Mouse (Mus musculus) embryonic facial prominence, embryonic 10.5 days (tissue): ENCODE measurements at regions not wholly inside any gene's neighbourhood (a gene's known extent, or its start where the extent isn't known, plus 50 kb on each side); places are given as distances from the start of the nearest gene placed in this dataset. TPM values are rescaled to one million over a fixed set of nuclear protein-coding genes. Genes with fewer than 3 reads are reported as not detected.

Experiments
- DNase-seq: peaks from one replicate; pipeline ENCODE4 v3.0.0-alpha.2; 2017; ENCODE audit warnings: low spot score
- H3K27ac ChIP-seq: fragments of 300-500 bp; sonication (generic); replicated peaks from 2 replicates; pipeline ENCODE4 v1.5.1; 2016; ENCODE audit warnings: mild to moderate bottlenecking
- H3K27me3 ChIP-seq: fragments of 300-500 bp; sonication (generic); replicated peaks from 2 replicates; pipeline ENCODE4 v1.6.1; 2016; ENCODE audit warnings: low read depth, mild to moderate bottlenecking; ENCODE audit not compliant: poor library complexity, severe bottlenecking
- H3K36me3 ChIP-seq: fragments of 300-500 bp; sonication (generic); replicated peaks from 2 replicates; pipeline ENCODE4 v1.6.1; 2016; ENCODE audit warnings: mild to moderate bottlenecking, moderate library complexity
- H3K4me1 ChIP-seq: fragments of 300-500 bp; sonication (generic); 2 replicates; pipeline ENCODE4 v1.6.1; 2016
- H3K4me3 ChIP-seq: fragments of 300-500 bp; sonication (generic); 2 replicates; pipeline ENCODE4 v1.5.1; 2016; ENCODE audit warnings: mild to moderate bottlenecking, moderate library complexity
- H3K9me3 ChIP-seq: fragments of 300-500 bp; sonication (generic); 2 replicates; pipeline ENCODE4 v1.6.1; 2016; ENCODE audit warnings: mild to moderate bottlenecking
- WGBS: fragments of 180-500 bp; shearing (Covaris S2); methylation state at CpG from one replicate; pipeline ENCODE4 v1.1.7; 2016; 5-methylcytosine and 5-hydroxymethylcytosine counted together
- microRNA counts: library from miRNA; unstranded; fragments of <30 nt; microRNA quantifications from one replicate; lab custom pipeline; 2017
- microRNA-seq: library from miRNA; unstranded; fragments of <30 nt; microRNA quantifications from one replicate; pipeline ENCODE4, GENCODE M21; 2017

- Histone ChIP-seq H3K27me3 (peaks cover 36% of the 10 kb centered on the region), H3K36me3 (no peaks in the 10 kb centered on the region), H3K9me3 (no peaks in the 10 kb centered on the region), H3K4me1 (peaks cover 22% of the 10 kb centered on the region), H3K27ac (peak overlapping the region; percentile 32), H3K4me3 (no peak overlapping the region)
- peak; percentile 33 for DNase-seq
- 26% methylated on average over 9 of the region's 9 CpGs for WGBS
These were observed 71.5 kb upstream of the Dio3 start for GRCm38 (mm10) chr12:110207246-110207852.

- peaks cover 13% of the 10 kb centered on the region; the same call in 1 of the 2 replicates for H3K27me3 ChIP-seq
- H3K4me1 ChIP-seq = peaks cover 25% of the 10 kb centered on the region
- H3K27ac ChIP-seq = no peak overlapping the region
- no peaks in the 10 kb centered on the region for H3K9me3 ChIP-seq
- WGBS = 78% methylated on average over 4 of the region's 4 CpGs
- H3K4me3 ChIP-seq = no peak overlapping the region
- no peaks in the 10 kb centered on the region for H3K36me3 ChIP-seq
- no peak for DNase-seq
These were observed 66.2 kb upstream of the Dio3 start for GRCm38 (mm10) chr12:110212716-110213115.

- H3K4me3 ChIP-seq = no peak overlapping the region
- no peak overlapping the region for H3K27ac ChIP-seq
- no peaks in the 10 kb centered on the region for H3K36me3 ChIP-seq
- H3K27me3 ChIP-seq = 0 out of 2 replicates have a peak, but pooled peaks cover 5% of the 10 kb centered on the region
- H3K9me3 ChIP-seq = no peaks in the 10 kb centered on the region
- WGBS = 41% methylated on average over 8 of the region's 8 CpGs
- H3K4me1 ChIP-seq = peaks cover 25% of the 10 kb centered on the region
- DNase-seq = no peak
These were observed 64.0 kb upstream of the Dio3 start for GRCm38 (mm10) chr12:110214833-110215232.

GRCm38 (mm10) chr12:110215311-110215710 is 63.6 kb upstream of the Dio3 start:
- 0 out of 2 replicates have a peak, but pooled peaks cover 1% of the 10 kb centered on the region for H3K27me3 ChIP-seq
- H3K9me3 ChIP-seq = no peaks in the 10 kb centered on the region
- no peaks in the 10 kb centered on the region for H3K36me3 ChIP-seq
- WGBS = 72% methylated on average over 6 of the region's 6 CpGs
- H3K4me1 ChIP-seq = peaks cover 25% of the 10 kb centered on the region
- H3K27ac ChIP-seq = no peak overlapping the region
- no peak for DNase-seq
- H3K4me3 ChIP-seq = no peak overlapping the region

GRCm38 (mm10) chr12:110219750-110220149 is 59.1 kb upstream of the Dio3 start:
- H3K9me3 ChIP-seq = no peaks in the 10 kb centered on the region
- 83% methylated on average over 8 of the region's 8 CpGs for WGBS
- no peak overlapping the region for H3K4me3 ChIP-seq
- no peak overlapping the region for H3K27ac ChIP-seq
- H3K27me3 ChIP-seq = no peaks in the 10 kb centered on the region
- H3K36me3 ChIP-seq = no peaks in the 10 kb centered on the region
- peaks cover 17% of the 10 kb centered on the region for H3K4me1 ChIP-seq
- no peak for DNase-seq

GRCm38 (mm10) chr12:110220516-110220915 is 58.4 kb upstream of the Dio3 start:
- DNase-seq = no peak
- H3K4me1 ChIP-seq = peaks cover 10% of the 10 kb centered on the region
- no peaks in the 10 kb centered on the region for H3K36me3 ChIP-seq
- no peak overlapping the region for H3K27ac ChIP-seq
- H3K9me3 ChIP-seq = no peaks in the 10 kb centered on the region
- no peaks in the 10 kb centered on the region for H3K27me3 ChIP-seq
- no peak overlapping the region for H3K4me3 ChIP-seq
- 68% methylated on average over 8 of the region's 8 CpGs for WGBS

GRCm38 (mm10) chr12:110221184-110221583 is 57.7 kb upstream of the Dio3 start:
- 47% methylated on average over 4 of the region's 4 CpGs for WGBS
- no peak overlapping the region for H3K27ac ChIP-seq
- H3K4me3 ChIP-seq = no peak overlapping the region
- no peak for DNase-seq
- no peaks in the 10 kb centered on the region for H3K27me3 ChIP-seq
- no peaks in the 10 kb centered on the region for H3K36me3 ChIP-seq
- peaks cover 9% of the 10 kb centered on the region; the same call in 1 of the 2 replicates for H3K4me1 ChIP-seq
- H3K9me3 ChIP-seq = no peaks in the 10 kb centered on the region

GRCm38 (mm10) chr12:110221679-110222078 is 57.2 kb upstream of the Dio3 start:
- no peak overlapping the region for H3K4me3 ChIP-seq
- H3K27ac ChIP-seq = no peak overlapping the region
- H3K27me3 ChIP-seq = no peaks in the 10 kb centered on the region
- no peaks in the 10 kb centered on the region for H3K36me3 ChIP-seq
- WGBS = 45% methylated on average over 3 of the region's 3 CpGs
- no peaks in the 10 kb centered on the region for H3K9me3 ChIP-seq
- peaks cover 9% of the 10 kb centered on the region; the same call in 1 of the 2 replicates for H3K4me1 ChIP-seq
- no peak for DNase-seq

- Histone ChIP-seq H3K4me3 (no peak overlapping the region), H3K36me3 (no peaks in the 10 kb centered on the region), H3K9me3 (no peaks in the 10 kb centered on the region), H3K4me1 (peaks cover 3% of the 10 kb centered on the region; the same call in 1 of the 2 replicates), H3K27me3 (no peaks in the 10 kb centered on the region), H3K27ac (no peak overlapping the region)
- WGBS = 87% methylated on average over 7 of the region's 7 CpGs
- no peak for DNase-seq
These were observed 54.6 kb upstream of the Dio3 start for GRCm38 (mm10) chr12:110224250-110224649.

- H3K36me3 ChIP-seq = no peaks in the 10 kb centered on the region
- H3K4me3 ChIP-seq = no peak overlapping the region
- DNase-seq = no peak
- no peaks in the 10 kb centered on the region for H3K9me3 ChIP-seq
- peaks cover 9% of the 10 kb centered on the region for H3K27me3 ChIP-seq
- WGBS = 85% methylated on average over 12 of the region's 12 CpGs
- no peak overlapping the region for H3K27ac ChIP-seq
- H3K4me1 ChIP-seq = peaks cover 17% of the 10 kb centered on the region
These were observed 50.9 kb upstream of the Dio3 start for GRCm38 (mm10) chr12:110228011-110228411.

MicroRNAs in the stretch of these regions (microRNA counts, 519-probe panel; counts per million panel counts)
- microRNA mmu-miR-1193 (lab: Ali Mortazavi, UCI) (4,580 counts per million, percentile 83 among the panel's probes with 10 or more counts), microRNA mmu-miR-1197 (lab: Ali Mortazavi, UCI) (2,143 counts per million, percentile 62 among the panel's probes with 10 or more counts), microRNA mmu-miR-134 (lab: Ali Mortazavi, UCI) (4,697 counts per million, percentile 84 among the panel's probes with 10 or more counts), microRNA mmu-miR-154 (lab: Ali Mortazavi, UCI) (4,285 counts per million, percentile 80 among the panel's probes with 10 or more counts), microRNA mmu-miR-299 (lab: Ali Mortazavi, UCI) (188 counts per million, percentile 57 among the panel's probes with 10 or more counts), microRNA mmu-miR-300 (lab: Ali Mortazavi, UCI) (5,286 counts per million, percentile 90 among the panel's probes with 10 or more counts), microRNA mmu-miR-3072 (lab: Ali Mortazavi, UCI) (188 counts per million, percentile 57 among the panel's probes with 10 or more counts), microRNA mmu-miR-323-3p (lab: Ali Mortazavi, UCI) (4,509 counts per million, percentile 82 among the panel's probes with 10 or more counts), microRNA mmu-miR-323-5p (lab: Ali Mortazavi, UCI) (188 counts per million, percentile 57 among the panel's probes with 10 or more counts), microRNA mmu-miR-329 (lab: Ali Mortazavi, UCI) (6,087 counts per million, percentile 95 among the panel's probes with 10 or more counts), microRNA mmu-miR-369-3p (lab: Ali Mortazavi, UCI) (6,110 counts per million, percentile 95 among the panel's probes with 10 or more counts), microRNA mmu-miR-369-5p (lab: Ali Mortazavi, UCI) (3,732 counts per million, percentile 74 among the panel's probes with 10 or more counts), microRNA mmu-miR-376a (lab: Ali Mortazavi, UCI) (5,074 counts per million, percentile 87 among the panel's probes with 10 or more counts), microRNA mmu-miR-376b (lab: Ali Mortazavi, UCI) (5,851 counts per million, percentile 93 among the panel's probes with 10 or more counts), microRNA mmu-miR-376c (lab: Ali Mortazavi, UCI) (5,851 counts per million, percentile 93 among the panel's probes with 10 or more counts), microRNA mmu-miR-377 (lab: Ali Mortazavi, UCI) (4,686 counts per million, percentile 84 among the panel's probes with 10 or more counts), microRNA mmu-miR-379 (lab: Ali Mortazavi, UCI) (3,073 counts per million, percentile 69 among the panel's probes with 10 or more counts), microRNA mmu-miR-380-3p (lab: Ali Mortazavi, UCI) (188 counts per million, percentile 57 among the panel's probes with 10 or more counts), microRNA mmu-miR-380-5p (lab: Ali Mortazavi, UCI) (2,425 counts per million, percentile 65 among the panel's probes with 10 or more counts), microRNA mmu-miR-381 (lab: Ali Mortazavi, UCI) (4,886 counts per million, percentile 86 among the panel's probes with 10 or more counts), microRNA mmu-miR-382 (lab: Ali Mortazavi, UCI) (5,969 counts per million, percentile 94 among the panel's probes with 10 or more counts), microRNA mmu-miR-409-3p (lab: Ali Mortazavi, UCI) (2,425 counts per million, percentile 65 among the panel's probes with 10 or more counts), microRNA mmu-miR-409-5p (lab: Ali Mortazavi, UCI) (3,073 counts per million, percentile 69 among the panel's probes with 10 or more counts), microRNA mmu-miR-410 (lab: Ali Mortazavi, UCI) (5,262 counts per million, percentile 89 among the panel's probes with 10 or more counts), microRNA mmu-miR-411 (lab: Ali Mortazavi, UCI) (3,850 counts per million, percentile 76 among the panel's probes with 10 or more counts), microRNA mmu-miR-412 (lab: Ali Mortazavi, UCI) (188 counts per million, percentile 57 among the panel's probes with 10 or more counts), microRNA mmu-miR-453 (lab: Ali Mortazavi, UCI) (188 counts per million, percentile 57 among the panel's probes with 10 or more counts), microRNA mmu-miR-485 (lab: Ali Mortazavi, UCI) (188 counts per million, percentile 57 among the panel's probes with 10 or more counts), microRNA mmu-miR-487b (lab: Ali Mortazavi, UCI) (4,933 counts per million, percentile 86 among the panel's probes with 10 or more counts), microRNA mmu-miR-494 (lab: Ali Mortazavi, UCI) (188 counts per million, percentile 57 among the panel's probes with 10 or more counts), microRNA mmu-miR-495 (lab: Ali Mortazavi, UCI) (5,580 counts per million, percentile 92 among the panel's probes with 10 or more counts), microRNA mmu-miR-496 (lab: Ali Mortazavi, UCI) (188 counts per million, percentile 57 among the panel's probes with 10 or more counts), microRNA mmu-miR-539 (lab: Ali Mortazavi, UCI) (4,391 counts per million, percentile 81 among the panel's probes with 10 or more counts), microRNA mmu-miR-541 (lab: Ali Mortazavi, UCI) (3,767 counts per million, percentile 75 among the panel's probes with 10 or more counts), microRNA mmu-miR-543 (lab: Ali Mortazavi, UCI) (5,886 counts per million, percentile 94 among the panel's probes with 10 or more counts), microRNA mmu-miR-544 (lab: Ali Mortazavi, UCI) (188 counts per million, percentile 57 among the panel's probes with 10 or more counts), microRNA mmu-miR-654-3p (lab: Ali Mortazavi, UCI) (188 counts per million, percentile 57 among the panel's probes with 10 or more counts), microRNA mmu-miR-654-5p (lab: Ali Mortazavi, UCI) (188 counts per million, percentile 57 among the panel's probes with 10 or more counts), microRNA mmu-miR-666-3p (lab: Ali Mortazavi, UCI) (188 counts per million, percentile 57 among the panel's probes with 10 or more counts), microRNA mmu-miR-666-5p (lab: Ali Mortazavi, UCI) (188 counts per million, percentile 57 among the panel's probes with 10 or more counts), microRNA mmu-miR-667 (lab: Ali Mortazavi, UCI) (3,885 counts per million, percentile 76 among the panel's probes with 10 or more counts), microRNA mmu-miR-668 (lab: Ali Mortazavi, UCI) (188 counts per million, percentile 57 among the panel's probes with 10 or more counts), microRNA mmu-miR-679 (lab: Ali Mortazavi, UCI) (188 counts per million, percentile 57 among the panel's probes with 10 or more counts), microRNA mmu-miR-758 (lab: Ali Mortazavi, UCI) (188 counts per million, percentile 57 among the panel's probes with 10 or more counts), microRNA mmu-miR-882 (lab: Ali Mortazavi, UCI) (188 counts per million, percentile 57 among the panel's probes with 10 or more counts)

Small RNAs in the stretch of these regions (microRNA-seq; reads per million reads assigned to microRNA genes)
- gene Gm24321 (not detected), gene Gm25252 (not detected), gene Gm25750 (not detected), gene Gm27379 (not detected), gene Gm44322 (not detected), gene Mir1193 (2,279 reads per million, percentile 83 among the genes with 10 or more reads in this experiment), gene Mir1197 (32.9 reads per million, percentile 37 among the genes with 10 or more reads in this experiment), gene Mir134 (1,855 reads per million, percentile 81 among the genes with 10 or more reads in this experiment), gene Mir154 (1,731 reads per million, percentile 80 among the genes with 10 or more reads in this experiment), gene Mir299a (2.1 reads per million), gene Mir299b (not detected), gene Mir300 (973 reads per million, percentile 74 among the genes with 10 or more reads in this experiment), gene Mir3072 (115 reads per million, percentile 51 among the genes with 10 or more reads in this experiment), gene Mir323 (1,668 reads per million, percentile 80 among the genes with 10 or more reads in this experiment), gene Mir329 (179 reads per million, percentile 56 among the genes with 10 or more reads in this experiment), gene Mir369 (7,837 reads per million, percentile 92 among the genes with 10 or more reads in this experiment), gene Mir376a (not detected), gene Mir376b (491 reads per million, percentile 69 among the genes with 10 or more reads in this experiment), gene Mir376c (1,019 reads per million, percentile 74 among the genes with 10 or more reads in this experiment), gene Mir377 (200 reads per million, percentile 57 among the genes with 10 or more reads in this experiment), gene Mir379 (4,169 reads per million, percentile 87 among the genes with 10 or more reads in this experiment), gene Mir380 (not detected), gene Mir381 (2,340 reads per million, percentile 84 among the genes with 10 or more reads in this experiment), gene Mir382 (4,038 reads per million, percentile 87 among the genes with 10 or more reads in this experiment), gene Mir409 (not detected), gene Mir410 (380 reads per million, percentile 65 among the genes with 10 or more reads in this experiment), gene Mir411 (10,336 reads per million, percentile 96 among the genes with 10 or more reads in this experiment), gene Mir412 (204 reads per million, percentile 58 among the genes with 10 or more reads in this experiment), gene Mir453 (not detected), gene Mir485 (352 reads per million, percentile 64 among the genes with 10 or more reads in this experiment), gene Mir487b (10,307 reads per million, percentile 95 among the genes with 10 or more reads in this experiment), gene Mir494 (877 reads per million, percentile 73 among the genes with 10 or more reads in this experiment), gene Mir495 (162 reads per million, percentile 53 among the genes with 10 or more reads in this experiment), gene Mir496a (206 reads per million, percentile 59 among the genes with 10 or more reads in this experiment), gene Mir539 (not detected), gene Mir541 (3,639 reads per million, percentile 87 among the genes with 10 or more reads in this experiment), gene Mir543 (802 reads per million, percentile 72 among the genes with 10 or more reads in this experiment), gene Mir544 (1.8 reads per million), gene Mir654 (not detected), gene Mir666 (126 reads per million, percentile 51 among the genes with 10 or more reads in this experiment), gene Mir667 (307 reads per million, percentile 63 among the genes with 10 or more reads in this experiment), gene Mir668 (41.5 reads per million, percentile 40 among the genes with 10 or more reads in this experiment), gene Mir679 (373 reads per million, percentile 65 among the genes with 10 or more reads in this experiment), gene Mir758 (223 reads per million, percentile 59 among the genes with 10 or more reads in this experiment), gene Mir882 (not detected)
